Mouse (Mus musculus) heart, adult 2 months (tissue): ENCODE measurements around the gene Zfp281.

Experiments
- CTCF ChIP-seq: fragments of 200-600 bp; IDR thresholded peaks from 2 replicates; pipeline ENCODE4 v1.8.1; 2022; ENCODE audit warnings: antibody characterized with exemption, mild to moderate bottlenecking, moderate library complexity
- EP300 ChIP-seq: fragments of 200-500 bp; IDR thresholded peaks from 2 replicates; pipeline ENCODE4 v1.6.1; 2011; ENCODE audit warnings: low read depth, low read length, control low read depth; ENCODE audit not compliant: insufficient read depth
- POLR2A ChIP-seq: fragments of 200-500 bp; IDR thresholded peaks from 2 replicates; pipeline ENCODE4 v1.6.1; 2011; ENCODE audit warnings: mild to moderate bottlenecking, low read depth, low read length, control low read depth; ENCODE audit not compliant: insufficient read depth

GRCm38 (mm10) chr1:136659337-136659736 lies 34.6 kb downstream of the Zfp281 start:
- TF ChIP-seq CTCF (no peak), POLR2A (no peak), EP300 (no peak)
